Mouse (Mus musculus): Measurements from ENCODE around the gene Gli2.

The Gli2 gene

DNA sequence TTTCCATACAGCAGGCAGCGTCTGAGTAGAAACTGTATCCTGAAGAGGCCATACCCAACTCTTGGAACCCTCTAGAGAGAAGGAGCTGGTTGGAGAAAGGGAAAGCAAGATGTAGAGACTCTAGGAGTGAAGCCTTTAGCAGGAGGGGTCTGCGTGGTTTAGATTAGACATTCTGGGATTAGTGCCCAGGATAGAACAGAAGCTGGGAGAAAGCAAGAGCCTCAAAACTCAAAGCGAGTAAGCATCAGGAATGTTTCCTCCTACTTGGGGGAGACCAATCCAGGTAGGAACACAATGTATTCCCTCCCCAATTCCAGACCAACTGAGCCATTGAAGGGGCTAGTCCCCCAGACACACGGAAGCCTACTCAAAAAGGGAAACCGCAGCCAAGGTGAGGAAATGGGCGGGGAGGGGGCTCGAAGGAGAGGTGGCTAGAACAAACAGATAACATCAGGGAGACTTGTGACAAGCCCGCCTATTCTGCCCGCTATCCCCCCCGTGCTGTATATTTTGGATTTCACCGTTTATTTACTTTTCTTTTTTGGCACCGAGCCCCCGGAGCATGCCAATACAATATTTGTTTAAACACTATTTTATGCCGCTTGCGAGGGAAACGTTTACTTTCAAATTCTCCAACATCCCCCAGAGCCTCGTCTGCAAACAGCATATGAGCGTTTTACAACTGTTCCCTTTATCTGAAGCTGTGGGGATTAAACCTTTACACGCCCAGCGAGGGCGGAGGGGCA, 2.1 kb downstream of the Gli2 start:
- no peak for DNase-seq (ENCODE audit: low spot score in 2 of 2)

GRCm38 (mm10) chr1:119049812-119050615, 3.4 kb downstream of the Gli2 start:
- DNase-seq (ENCODE audit: low spot score in 2 of 2), result no peak

DNA sequence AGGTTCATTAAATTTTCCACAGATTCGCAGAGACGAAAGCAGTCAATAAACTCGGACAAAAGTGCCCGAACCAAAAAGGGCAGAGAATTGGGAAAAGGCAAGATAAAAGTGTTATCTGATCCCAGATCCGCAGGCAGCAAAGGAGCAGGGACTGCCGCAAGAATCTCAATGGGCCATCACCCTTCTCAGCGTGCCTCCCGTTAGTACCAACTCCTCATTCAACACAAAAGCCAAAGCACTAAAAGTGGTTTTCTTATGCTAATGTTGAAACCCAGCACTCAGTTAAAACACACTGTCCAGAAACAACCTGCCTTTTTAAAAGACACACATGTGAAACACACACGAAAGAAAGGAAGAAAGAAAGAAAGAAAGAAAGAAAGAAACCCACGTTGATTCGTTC, 4.4 kb downstream of the Gli2 start:
- DNase-seq (ENCODE audit: low spot score in 2 of 2), result no peak

DNA sequence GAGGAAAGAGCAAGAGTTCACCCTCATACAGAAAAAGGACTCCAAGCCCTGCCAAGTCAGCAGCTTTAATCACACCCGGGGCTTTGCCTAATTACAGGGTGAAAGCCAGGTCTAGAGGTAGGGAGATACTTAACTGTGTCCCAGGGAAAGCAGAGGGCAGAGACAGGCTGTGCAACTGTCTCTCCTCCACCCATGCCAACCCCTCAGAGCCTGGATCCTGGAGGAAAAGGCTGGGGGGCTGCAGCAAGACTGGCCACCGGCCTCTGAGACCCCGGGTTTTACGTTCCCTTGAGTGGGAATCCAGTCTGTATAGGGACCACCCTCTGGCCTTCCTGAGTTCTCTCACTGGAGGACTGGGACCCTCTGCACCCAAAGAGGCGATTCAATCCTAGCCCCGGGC, 4.9 kb downstream of the Gli2 start:
- no peak for DNase-seq (ENCODE audit: low spot score in 2 of 2)

DNA sequence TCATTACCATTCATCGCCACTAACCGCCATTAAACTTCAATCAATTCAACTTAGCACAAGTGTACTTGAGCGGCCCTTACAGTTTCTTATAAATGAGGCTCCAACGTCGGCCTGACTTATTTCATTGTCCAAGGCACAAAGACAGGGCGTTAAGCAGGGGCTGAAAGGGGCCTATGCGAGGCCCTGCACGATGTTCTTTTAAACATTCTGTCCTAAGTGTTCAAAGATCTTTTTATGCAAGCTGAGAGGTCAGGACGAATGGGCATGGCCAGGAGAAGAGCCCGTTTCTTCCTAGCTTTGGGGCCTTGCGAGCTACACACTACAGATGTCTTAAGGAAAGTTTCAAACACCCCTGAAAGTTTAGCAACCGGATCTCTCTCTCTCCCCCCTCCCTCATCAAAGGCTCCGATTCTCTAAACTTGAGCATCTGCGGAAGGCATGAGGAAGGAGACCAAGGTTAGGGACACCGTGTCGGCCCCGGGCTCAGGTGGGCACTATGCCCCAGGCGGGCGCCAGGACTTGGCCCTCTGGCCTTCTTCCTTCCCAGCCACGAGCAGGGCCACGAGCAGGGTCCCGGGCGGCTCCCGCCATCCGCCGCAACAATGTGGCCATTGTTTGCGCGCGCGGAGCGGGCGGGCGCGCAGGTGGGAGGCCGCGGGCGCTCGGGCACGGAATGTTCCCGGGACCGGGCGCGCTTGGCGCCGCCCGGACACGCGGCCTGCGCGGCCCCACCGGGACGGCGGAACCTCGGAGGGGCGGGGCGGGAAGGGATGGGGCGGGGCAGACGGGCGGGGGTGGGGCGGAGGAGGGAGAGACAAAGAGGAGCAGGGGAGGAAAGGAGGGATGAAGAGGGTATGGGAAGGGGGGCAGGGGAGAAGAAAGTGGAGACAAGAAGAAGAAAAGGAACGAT, 5.7 kb downstream of the Gli2 start:
- DNase-seq (ENCODE audit: low spot score in 2 of 2), result peak in 1 of 2 experiments; percentile 21

DNA sequence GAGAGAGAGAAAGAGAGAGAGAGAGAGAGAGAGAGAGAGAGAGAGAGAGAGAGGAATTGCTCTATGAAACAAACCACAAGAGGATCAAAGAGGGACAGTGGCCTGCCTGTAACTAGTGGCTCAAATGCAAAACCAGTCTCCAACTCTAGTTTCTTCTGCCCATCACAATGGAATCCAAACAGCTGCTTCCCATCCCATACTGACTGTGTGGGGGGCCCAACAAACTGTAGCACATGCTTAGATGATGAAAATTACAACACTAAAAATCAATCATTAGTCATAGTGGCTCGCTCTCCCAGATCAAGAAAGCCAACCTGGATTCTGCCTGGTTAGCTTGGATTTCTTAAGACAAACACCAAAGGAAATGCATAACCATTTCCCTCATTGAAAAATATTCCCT, 15.0 kb downstream of the Gli2 start:
- no peak for DNase-seq (ENCODE audit: low spot score in 2 of 2)

- no peak for DNase-seq (ENCODE audit: low spot score in 2 of 2)
Observed at GRCm38 (mm10) chr1:119035931-119036330, 17.5 kb downstream of the Gli2 start.

DNA sequence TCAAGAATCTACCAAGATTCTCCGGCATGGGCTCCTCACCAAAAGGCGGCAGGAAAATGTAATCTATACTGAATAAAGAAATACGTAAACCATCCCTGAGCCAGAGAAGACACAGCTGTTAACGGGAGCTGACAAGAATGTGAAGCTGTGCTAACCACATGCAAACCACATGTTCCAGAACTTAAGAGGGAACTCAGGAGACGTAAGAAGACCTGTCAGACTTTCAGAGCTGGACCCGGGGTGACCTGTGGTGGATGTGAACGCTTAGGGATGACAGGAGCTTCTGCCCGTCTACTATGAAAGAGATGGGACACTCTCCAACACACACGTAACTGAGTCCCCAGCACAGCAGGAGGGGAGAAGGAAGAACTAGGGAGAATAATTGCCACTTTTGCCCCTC, 18.1 kb downstream of the Gli2 start:
- DNase-seq (ENCODE audit: low spot score in 2 of 2), result no peak

- no peak for DNase-seq (ENCODE audit: low spot score in 2 of 2)
Observed at GRCm38 (mm10) chr1:119034163-119034705, 19.2 kb downstream of the Gli2 start.

DNA sequence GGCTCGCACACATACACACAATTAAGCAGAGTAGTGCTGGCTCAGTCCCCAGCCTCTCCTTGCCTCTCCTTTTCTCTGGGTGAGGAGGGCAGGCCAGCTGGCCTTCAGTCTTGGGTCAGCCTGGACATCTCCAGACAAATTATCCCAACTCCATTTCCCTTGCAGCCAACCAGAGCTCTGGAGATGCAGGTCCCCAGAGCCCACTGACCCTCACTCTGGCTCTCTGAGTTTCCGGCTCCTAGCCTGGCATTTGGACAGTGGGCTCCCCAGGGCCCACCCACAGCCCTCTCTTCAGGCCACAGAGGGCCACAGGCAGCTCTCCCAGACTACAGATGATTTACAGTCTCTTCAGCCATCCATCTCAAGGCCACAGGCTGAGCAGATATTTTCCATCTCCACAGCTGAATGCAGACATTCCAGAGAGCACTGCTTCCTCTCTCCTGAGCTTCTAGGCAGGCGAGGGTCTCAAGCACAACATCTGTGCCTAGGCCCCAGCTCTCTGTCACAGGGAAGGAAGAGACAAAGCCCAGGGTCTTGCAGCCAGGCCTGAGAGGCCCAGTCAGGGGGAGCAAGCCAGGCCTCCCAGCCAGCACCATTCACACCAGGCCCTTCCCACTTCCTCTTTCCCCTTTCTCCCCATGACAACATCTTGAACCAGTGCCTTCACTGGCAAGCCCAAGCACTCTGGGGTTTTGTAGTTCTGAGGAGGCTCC, 19.8 kb downstream of the Gli2 start:
- peak; percentile 56 to 67 for DNase-seq (ENCODE audit: low spot score in 2 of 2)

DNA sequence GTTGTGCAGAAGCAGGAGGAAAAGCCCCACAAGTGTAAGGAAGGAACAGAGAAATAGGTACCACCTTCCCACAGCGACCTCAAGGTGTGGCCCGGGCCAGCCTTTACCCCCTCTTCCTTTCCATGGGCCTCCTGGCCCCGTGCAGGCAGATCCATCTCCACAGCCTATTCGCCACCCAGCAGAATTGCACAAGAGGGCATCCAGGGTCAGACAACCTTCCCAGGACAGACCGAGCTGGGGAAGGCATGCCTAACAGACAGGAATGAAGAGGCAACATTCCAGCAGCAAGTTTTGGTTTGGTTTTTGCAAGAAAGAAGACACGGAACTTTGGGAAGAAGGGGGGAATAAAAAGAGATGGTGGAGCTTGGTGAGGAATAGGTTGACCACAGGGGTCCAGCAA, 22.2 kb downstream of the Gli2 start:
- no peak for DNase-seq (ENCODE audit: low spot score in 2 of 2)

- no peak for DNase-seq (ENCODE audit: low spot score in 2 of 2)
Observed at GRCm38 (mm10) chr1:119025647-119026358, 27.6 kb downstream of the Gli2 start.

- no peak for DNase-seq (ENCODE audit: low spot score in 2 of 2)
Observed at GRCm38 (mm10) chr1:119022311-119022710, 31.1 kb downstream of the Gli2 start.

DNA sequence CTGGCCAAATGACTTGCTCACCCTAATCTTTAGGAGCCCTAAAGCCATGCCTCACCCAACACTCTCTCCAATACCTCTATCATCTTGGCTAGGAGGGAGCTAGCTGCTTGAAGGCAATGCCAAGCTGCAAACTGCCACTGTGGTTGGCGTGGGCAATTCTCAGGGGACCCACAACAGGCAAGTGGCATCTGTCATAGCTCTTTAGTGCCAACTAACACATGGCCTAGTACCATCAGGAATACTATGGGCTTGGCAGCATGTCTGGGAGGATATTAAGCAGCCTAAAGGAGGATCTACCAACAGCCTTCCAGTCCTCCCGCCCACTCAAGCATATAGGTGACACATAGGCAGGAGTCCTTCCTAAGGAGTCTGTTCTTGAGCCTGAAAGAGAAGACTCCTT, 33.3 kb downstream of the Gli2 start:
- no peak for DNase-seq (ENCODE audit: low spot score in 2 of 2)

DNA sequence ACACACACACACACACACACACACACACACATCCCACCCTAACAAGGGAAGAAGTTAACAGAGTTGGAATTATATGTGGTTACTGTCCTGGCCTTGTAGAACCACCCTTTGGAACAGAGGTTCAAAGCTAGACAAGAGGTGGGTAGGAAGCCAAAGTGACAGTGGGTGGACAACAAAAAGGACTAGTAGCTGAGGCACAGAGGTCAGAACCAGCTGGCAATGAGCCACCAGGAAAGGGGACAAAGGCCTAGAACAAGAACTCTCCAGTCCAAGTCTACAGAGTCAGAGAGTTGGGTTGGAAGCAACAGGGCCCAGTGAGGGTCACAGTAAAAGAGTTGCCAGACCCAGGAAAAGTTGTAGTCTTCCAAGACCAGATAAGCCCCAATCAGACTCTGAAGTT, 34.4 kb downstream of the Gli2 start:
- DNase-seq (ENCODE audit: low spot score in 2 of 2), result no peak

DNA sequence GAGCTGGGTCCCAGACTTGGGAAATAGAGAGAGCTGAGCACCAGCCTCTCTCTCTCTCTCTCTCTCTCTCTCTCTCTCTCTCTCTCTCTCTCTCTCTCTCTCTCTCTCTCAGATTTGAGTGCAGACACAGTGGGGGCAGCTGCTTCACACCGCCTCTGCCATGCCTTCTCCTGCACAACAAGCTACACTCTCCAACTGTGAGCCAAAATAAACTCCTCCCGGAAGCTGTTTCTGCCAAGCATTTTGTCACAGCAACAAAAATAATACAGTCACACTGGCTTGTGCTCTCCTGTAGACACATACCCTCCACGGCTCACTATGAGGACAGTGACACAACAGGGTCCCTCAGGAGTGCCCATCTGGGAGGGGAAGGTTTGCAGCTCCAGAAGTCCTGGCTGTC, 36.6 kb downstream of the Gli2 start:
- DNase-seq (ENCODE audit: low spot score in 2 of 2), result no peak

DNA sequence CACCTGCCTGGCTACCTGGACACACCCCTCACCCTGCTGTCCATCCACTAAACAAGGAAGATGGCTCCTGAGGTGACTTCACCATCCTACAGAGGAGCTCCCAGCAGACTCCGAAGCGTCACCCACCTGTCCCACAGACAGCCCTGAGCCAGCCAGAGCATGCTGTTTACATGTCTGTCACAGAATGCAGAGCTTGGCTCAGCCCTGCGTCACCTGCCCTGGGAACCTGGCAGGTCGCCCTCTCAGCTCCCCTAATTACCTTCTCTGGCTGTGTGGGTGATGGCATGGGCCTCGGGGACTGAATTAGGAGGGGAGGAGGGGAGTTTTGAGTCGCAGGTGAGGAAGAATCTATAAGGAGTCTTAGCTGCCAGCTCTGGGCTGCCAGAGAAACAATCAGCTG, 38.3 kb downstream of the Gli2 start:
- no peak for DNase-seq (ENCODE audit: low spot score in 2 of 2)

DNA sequence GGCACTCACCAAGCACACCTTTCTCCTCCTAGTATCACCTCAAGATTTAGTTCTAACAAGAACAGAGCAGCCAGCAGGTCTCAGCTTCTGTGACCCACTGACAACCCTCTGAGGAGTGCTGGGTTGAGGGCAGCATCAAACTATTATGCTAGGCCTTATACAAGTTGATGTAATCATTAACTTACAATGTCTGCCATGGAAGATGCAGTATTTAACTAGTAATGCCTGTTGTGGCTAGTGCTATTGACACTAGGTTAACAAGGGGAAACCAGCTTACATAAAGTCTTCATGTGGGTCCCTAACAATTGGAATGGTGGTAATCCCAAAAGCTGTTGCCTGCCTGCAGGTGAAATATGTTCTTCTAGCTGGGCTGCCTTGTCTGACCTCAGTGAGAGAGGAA, 44.5 kb downstream of the Gli2 start:
- DNase-seq (ENCODE audit: low spot score in 2 of 2), result no peak

GRCm38 (mm10) chr1:119003852-119004398, 49.5 kb downstream of the Gli2 start:
- no peak for DNase-seq (ENCODE audit: low spot score in 2 of 2)

GRCm38 (mm10) chr1:119001454-119002034, 51.9 kb downstream of the Gli2 start:
- DNase-seq (ENCODE audit: low spot score in 2 of 2), result no peak

Data from frontal cortex, postnatal 10 days (tissue).